Mouse (Mus musculus): ENCODE measurements around the gene Esp23.
"Not testable (repeated sequence)": the region's sequence is repeated elsewhere in the genome, so short reads cannot be mapped to it uniquely, and the experiment has no call there.

Esp23 gene

DNA sequence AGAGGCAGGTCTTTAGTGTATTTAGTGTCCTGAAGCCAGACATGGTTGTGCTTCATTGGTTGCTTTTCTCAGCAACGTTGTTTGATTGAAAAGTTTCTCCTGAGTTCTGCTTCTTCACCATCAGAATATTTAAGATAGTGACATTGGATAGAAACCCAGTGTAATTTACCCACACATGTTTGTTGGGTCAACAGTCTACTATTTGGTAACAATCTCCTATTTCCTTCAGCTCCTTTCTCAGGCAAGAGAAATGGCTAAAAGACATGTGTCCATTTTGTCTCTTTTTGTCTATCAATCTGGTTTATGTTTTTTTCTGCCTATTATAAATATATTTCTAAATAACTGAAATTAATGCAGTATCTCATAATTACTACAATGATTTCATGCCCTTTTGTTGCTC, at the start of gene Esp23:
TSS of gene Esp23 (minus strand) at position 101 of the 400 bp plus-strand sequence.
- no peak for DNase-seq

DNA sequence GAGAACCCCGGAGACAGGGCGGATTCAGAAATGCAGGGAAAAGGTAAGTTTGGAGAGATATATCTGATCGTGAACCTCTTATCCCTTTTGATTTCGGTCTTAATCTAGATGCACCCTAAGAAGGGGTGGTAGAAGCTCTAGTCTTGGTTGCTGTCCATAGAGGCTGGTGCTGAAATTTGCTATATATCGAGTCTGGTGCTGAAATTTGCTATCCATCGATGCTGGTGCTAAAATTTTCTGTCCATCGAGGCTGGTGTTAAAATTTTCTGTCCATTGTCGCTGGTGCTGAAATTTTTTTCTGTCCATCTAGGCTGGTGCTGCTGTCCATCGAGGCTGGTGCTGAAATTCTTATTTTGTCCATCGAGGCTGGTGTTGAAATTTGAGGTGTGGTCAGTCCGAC, 30.3 kb upstream of the Esp23 start:
- not testable (repeated sequence) for DNase-seq

DNA sequence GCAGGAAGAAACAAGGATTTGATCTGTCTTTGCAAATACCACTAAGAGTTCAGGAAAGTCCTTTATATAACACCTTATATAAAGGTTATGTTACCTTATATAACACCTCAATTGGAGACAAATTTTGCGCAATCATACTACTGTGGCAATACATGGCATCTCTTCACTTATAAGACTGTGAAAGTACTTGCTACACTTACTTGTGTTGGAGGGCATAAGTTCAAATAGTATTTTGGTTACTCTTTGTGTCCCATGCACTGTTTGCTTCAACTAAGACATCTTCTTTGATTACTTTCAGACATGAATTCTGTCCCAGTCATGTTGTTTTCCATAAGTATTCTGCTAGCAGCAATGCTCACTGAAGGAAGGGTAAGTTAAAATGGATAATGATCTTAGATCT, 18.2 kb upstream of the Esp23 start, which contains the start of gene Esp22:
TSS of gene Esp22 (plus strand) at position 301 of the 400 bp plus-strand sequence.
- DNase-seq = no peak

- DNase-seq = no peak
These were observed 13.2 kb downstream of the Esp23 start for GRCm38 (mm10) chr17:39063641-39064040.

DNA sequence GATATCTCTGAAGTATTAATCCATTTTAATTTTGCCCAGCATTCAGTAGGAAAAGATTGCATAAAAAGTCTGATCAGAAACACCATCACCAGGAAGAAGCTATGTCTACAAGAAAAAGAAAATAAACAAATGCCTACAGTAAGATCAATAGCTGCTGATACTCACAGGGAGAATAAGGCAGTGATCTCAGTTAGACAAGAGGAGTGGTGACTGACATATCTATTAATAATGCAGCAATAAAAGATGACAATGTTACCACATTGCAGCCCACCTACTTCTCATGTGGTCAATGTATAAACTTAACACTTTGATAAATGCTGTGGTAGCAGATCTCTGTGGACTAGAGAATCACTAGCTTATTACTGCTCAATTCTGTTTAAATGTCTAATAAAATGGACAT, 33.6 kb downstream of the Esp23 start, which contains the start of gene Gm21903:
TSS of gene Gm21903 (minus strand) at position 101 of the 400 bp plus-strand sequence.
- no peak for DNase-seq

DNA sequence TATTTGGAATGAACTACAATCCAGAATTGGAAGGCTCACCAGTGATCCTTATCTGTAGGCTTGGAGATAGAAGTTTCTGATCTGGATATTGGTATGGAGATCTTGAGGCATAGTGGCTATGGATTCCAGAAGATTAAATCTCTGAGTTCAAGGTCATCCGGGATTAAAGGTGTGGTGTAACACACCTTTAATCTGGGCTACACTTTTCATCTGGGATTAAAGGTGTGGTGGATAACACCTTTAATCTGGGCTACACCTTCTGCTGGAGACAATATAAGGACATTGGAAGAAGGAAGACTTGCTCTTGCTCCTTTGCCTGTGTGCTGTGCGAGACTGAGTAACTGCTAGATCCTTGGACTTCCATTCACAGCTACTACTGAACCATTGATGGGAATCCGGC, 40.4 kb downstream of the Esp23 start, which contains the start of gene Esp24:
TSS of gene Esp24 (plus strand) at position 301 of the 400 bp plus-strand sequence.
- DNase-seq = not testable (repeated sequence)
